Mouse (Mus musculus) layer of hippocampus, postnatal 14 days (tissue): Measurements from ENCODE around the gene Cxcl17. TPM values are rescaled to one million over a fixed set of nuclear protein-coding genes. Genes with fewer than 3 reads are reported as not detected.
A peak's percentile ranks its signal among the peaks of the same experiment; 100 is the strongest.
"Not testable (repeated sequence)": the region's sequence is repeated elsewhere in the genome, so short reads cannot be mapped to it uniquely, and the experiment has no call there.

ENCODE experiments used
- DNase-seq, 2 experiments: peaks; one replicate each; pipeline ENCODE4 v3.0.0; 2021 to 2022; ENCODE audit warnings: low spot score in 2 of 2, mixed read lengths in 1 of 2
- long read RNA-seq, 2 experiments: library from polyadenylated mRNA; stranded (forward); transcript quantifications; one replicate each; pipeline ENCODE4 v2.0.0; 2021
- total RNA-seq, 2 experiments: library from RNA; stranded (reverse); gene quantifications; 2 replicates each; pipeline ENCODE4 v1.2.3; 2021

The Cxcl17 gene
- not detected for total RNA-seq
- long read RNA-seq, experiment 1, partial matches to known transcripts: 0 of 1 reads
- long read RNA-seq, experiment 1, other reads (novel, unspliced or antisense): 1 of 1 reads
- long read RNA-seq, experiment 2, partial matches to known transcripts: 0 of 1 reads
- long read RNA-seq, experiment 2, other reads (novel, unspliced or antisense): 1 of 1 reads

- DNase-seq: no peak
Observed at GRCm38 (mm10) chr7:25412833-25413441, at the start of gene Cxcl17. Cxcl17 (minus strand) TSS chr7:25412886.

GRCm38 (mm10) chr7:25462033-25462337, 49.3 kb upstream of the Cxcl17 start:
- DNase-seq: not testable (repeated sequence)

GRCm38 (mm10) chr7:25461336-25462032, 48.8 kb upstream of the Cxcl17 start:
- peak; percentile 56 to 81 for DNase-seq

GRCm38 (mm10) chr7:25452103-25452502, 39.4 kb upstream of the Cxcl17 start:
- no peak for DNase-seq

- no peak for DNase-seq
Observed at GRCm38 (mm10) chr7:25449913-25450890, 37.5 kb upstream of the Cxcl17 start.

GRCm38 (mm10) chr7:25440816-25441153, 28.1 kb upstream of the Cxcl17 start:
- DNase-seq: no peak

GRCm38 (mm10) chr7:25439978-25440815, 27.5 kb upstream of the Cxcl17 start:
- no peak for DNase-seq

- DNase-seq: no peak
Observed at GRCm38 (mm10) chr7:25439124-25439822, 26.6 kb upstream of the Cxcl17 start.

- no peak for DNase-seq
Observed at GRCm38 (mm10) chr7:25436704-25437103, 24.0 kb upstream of the Cxcl17 start.

GRCm38 (mm10) chr7:25436226-25436625, 23.5 kb upstream of the Cxcl17 start:
- DNase-seq: no peak

GRCm38 (mm10) chr7:25435546-25435851, 22.8 kb upstream of the Cxcl17 start:
- no peak for DNase-seq

- DNase-seq: no peak
Observed at GRCm38 (mm10) chr7:25434654-25435545, 22.2 kb upstream of the Cxcl17 start.

- DNase-seq: no peak
Observed at GRCm38 (mm10) chr7:25433781-25434560, 21.3 kb upstream of the Cxcl17 start.

- no peak for DNase-seq
Observed at GRCm38 (mm10) chr7:25433007-25433541, 20.4 kb upstream of the Cxcl17 start.

GRCm38 (mm10) chr7:25432381-25432780, 19.7 kb upstream of the Cxcl17 start:
- DNase-seq: no peak

GRCm38 (mm10) chr7:25429886-25430784, 17.4 kb upstream of the Cxcl17 start:
- DNase-seq: no peak

GRCm38 (mm10) chr7:25428321-25428720, 15.6 kb upstream of the Cxcl17 start:
- DNase-seq: no peak
